Mouse (Mus musculus) right cerebral cortex, adult 2 months (tissue): ENCODE results near the gene Sar1b.
"Not testable (repeated sequence)": the region's sequence is repeated elsewhere in the genome, so short reads cannot be mapped to it uniquely, and the experiment has no call there.

Experiments
- DNase-seq, 2 experiments: peaks; one replicate each; pipeline ENCODE4 v3.0.0; 2021 to 2022; ENCODE audit warnings: low spot score in 2 of 2

Gene Sar1b

GRCm38 (mm10) chr11:51777478-51777877 lies 14.0 kb downstream of the Sar1b start:
- no peak for DNase-seq

GRCm38 (mm10) chr11:51780773-51781267 lies 17.3 kb downstream of the Sar1b start:
- DNase-seq: no peak

DNA sequence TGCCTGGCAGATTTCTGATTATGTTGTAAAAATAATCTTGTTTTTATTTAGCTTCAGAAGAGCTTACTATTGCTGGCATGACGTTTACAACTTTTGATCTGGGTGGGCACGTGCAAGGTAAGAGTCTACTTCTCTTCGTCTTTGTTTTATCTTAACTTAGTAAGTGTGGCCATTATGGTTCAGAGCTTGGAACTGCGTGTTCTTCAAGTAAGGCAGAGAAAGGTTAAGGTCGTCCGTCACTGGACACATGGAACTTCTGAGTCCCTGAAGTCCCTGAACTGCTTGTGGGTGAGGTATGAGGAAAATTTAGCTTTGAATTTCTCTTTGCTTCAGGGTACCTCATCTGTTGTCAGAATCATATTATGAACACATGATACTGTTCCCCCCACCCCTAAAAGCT lies 19.2 kb downstream of the Sar1b start:
- DNase-seq: no peak

GRCm38 (mm10) chr11:51785926-51786325 lies 22.4 kb downstream of the Sar1b start:
- no peak for DNase-seq

GRCm38 (mm10) chr11:51789735-51790134 lies 26.2 kb downstream of the Sar1b start:
- DNase-seq: not testable (repeated sequence)

- DNase-seq: no peak
Observed at GRCm38 (mm10) chr11:51790662-51791061, 27.2 kb downstream of the Sar1b start.

DNA sequence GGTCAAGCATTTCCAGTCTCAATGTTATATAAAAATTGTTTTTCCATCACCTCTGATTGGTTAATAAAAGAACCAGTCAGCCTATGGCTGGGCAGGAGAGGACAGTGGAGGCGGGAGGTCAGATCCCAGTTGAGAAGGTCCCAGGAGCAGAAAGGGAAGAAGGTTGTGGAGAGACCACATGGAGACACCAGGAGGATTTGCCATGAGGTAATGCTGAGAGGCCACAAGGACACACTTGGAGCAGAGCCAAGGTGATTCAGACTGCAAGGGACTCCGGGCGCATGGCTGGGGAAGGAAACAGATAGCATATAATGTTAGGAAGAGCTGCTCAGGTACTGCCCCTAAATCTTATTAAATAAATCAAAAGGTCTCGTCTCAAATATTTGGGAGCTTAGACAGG lies 32.8 kb downstream of the Sar1b start:
- DNase-seq: no peak

DNA sequence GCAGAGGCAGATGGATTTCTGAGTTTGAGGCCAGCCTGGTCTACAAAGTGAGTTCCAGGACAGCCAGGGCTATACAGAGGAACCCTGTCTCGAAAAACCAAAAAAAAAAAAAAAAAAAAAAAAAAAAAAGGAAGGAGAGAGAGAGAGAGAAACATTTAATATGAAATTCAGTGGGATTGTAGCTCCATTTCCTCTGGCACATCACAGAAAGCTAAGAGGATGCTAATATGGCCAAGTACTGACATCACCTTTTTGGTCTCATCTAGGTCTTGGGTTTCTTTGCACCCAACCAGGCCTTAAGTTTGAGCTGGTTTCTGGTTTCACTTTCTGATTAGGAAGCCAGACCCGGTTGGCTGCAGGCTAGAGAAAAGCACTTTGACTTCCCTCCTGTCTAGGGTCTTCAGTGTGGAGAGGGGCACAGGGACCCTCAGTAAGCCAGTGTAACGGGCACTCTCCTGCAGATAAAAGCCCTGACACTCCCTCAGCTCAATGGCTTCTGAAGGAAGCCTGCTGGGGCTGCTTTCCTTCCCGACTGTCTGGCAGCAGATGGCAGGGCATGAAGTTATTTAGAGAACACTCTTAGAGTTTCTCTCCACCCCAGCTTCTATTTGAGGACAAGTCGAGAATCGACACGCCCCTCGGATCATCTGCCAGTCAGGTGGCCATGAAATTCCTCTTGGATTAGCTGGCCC lies 37.3 kb downstream of the Sar1b start:
- peak; percentile 50 to 51 for DNase-seq

DNA sequence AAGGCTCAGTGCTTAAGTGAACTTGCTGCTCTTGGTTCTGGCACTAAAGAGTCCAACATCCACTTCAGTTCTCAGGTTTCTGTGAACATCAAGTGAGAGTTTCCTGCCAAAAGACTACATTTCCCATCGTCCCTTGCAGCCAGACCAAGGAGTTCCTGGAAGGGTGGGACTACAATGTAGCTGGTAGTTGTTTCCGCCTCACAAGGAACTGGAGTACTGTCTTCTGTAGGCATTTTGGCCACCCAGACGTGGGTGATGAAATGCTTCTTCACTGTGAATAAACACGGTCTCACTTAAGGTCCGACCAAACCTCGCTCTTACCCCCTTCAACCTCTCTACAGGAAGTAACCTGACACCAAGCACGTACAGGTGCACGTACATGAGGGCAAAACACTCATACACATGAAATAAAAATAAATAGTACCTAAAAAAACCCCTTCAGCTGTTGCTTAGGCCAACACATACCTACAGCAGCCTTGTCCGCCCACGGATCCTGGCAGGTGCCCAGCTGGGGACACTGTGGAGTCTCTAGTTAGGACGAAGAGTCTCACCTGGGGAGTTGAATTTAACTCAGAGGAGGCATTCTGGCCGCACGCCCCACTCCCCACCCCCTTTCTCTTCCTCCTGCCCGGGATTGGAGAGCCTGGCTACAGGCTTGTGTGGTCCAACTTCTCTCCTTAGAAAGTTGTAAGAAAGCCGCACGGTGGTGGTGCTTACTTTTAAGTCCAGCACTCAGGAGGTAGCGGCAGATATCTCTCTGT lies 41.9 kb downstream of the Sar1b start:
- peak; percentile 75 to 79 for DNase-seq

DNA sequence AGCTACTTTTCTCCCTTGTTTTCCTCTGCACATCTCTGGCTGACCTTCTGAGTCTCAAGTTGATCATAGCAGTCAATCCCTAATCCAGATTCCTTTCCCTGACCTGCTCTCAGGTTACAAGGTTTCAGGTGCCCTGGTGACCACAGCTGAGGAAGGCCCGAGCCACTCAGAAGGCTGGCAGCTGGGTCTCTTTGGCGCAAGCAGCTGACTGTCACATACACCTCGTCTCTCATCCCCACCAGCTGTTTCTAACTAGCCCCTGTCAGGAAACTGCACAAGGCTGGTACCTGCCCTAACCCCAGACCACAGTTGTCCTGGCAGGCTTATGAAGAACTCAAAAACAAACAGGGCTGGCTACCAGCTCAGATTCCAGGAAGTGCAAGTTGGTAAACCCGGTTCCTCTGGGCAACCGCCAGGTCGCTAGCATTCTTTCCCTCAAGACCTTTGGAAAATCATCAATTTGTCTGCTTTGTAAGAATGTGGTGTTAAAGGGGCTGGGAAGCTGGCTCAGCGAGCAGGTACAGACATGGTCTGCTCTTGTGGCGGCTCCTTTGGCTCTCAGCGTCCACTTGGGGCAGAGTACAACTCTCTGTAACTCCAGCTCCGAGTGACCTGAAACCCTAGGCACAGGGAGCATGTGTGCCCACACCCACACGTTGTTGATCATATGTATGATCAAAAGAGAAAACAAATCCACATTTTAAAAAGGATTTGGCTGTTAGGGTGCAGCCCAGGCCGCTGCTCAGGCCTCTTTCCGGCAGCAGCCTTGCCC lies 43.8 kb downstream of the Sar1b start:
- no peak for DNase-seq

- peak in 1 of 2 experiments; percentile 54 for DNase-seq
Observed at GRCm38 (mm10) chr11:51809632-51810224, 46.2 kb downstream of the Sar1b start.

GRCm38 (mm10) chr11:51811230-51811629 lies 47.7 kb downstream of the Sar1b start:
- no peak for DNase-seq

DNA sequence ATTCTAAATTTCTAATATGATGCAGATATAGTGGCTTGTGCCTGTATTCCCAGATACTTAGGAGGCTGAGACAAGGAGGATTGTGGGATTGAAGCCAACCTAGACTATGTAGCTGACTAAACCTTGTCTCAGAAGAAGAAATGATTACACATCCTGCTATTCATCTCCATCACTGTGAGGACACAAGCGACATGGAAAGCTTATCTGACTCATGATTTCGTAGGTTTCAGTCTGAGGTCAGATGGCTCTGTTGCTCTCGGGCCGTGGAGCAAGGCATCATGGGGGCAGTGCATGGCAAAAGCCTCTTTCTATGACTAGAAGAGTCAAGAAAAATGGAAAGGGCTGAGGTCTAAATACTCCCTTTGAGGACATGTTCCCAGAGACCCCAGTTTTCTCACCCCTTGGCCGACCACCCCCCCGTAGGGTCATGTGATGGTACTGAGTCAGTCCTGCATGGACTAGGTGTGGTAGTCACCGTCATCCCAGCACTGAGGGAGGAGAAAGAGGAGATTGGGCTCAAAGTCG lies 48.6 kb downstream of the Sar1b start:
- DNase-seq: no peak

DNA sequence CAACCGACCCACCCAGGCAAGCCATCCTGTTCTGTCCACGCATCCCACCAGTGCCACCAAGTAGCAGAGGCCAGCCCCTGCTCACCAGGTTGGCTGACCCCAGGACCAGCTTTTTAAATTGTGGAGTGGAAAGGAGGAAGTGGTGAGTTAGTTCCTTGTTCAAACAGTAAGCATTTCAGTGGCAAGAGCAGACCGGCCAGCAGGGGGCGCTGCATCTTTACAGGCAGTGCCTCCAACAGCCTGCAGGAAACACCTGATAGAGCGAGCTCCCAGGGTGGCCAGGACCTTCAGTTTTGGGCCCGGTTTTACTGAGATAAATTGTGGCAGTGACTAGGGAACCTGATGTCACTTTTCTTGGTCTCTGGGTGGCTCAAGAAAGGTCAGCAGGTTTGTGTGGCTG lies 54.3 kb downstream of the Sar1b start:
- DNase-seq: peak; percentile 87 to 90

GRCm38 (mm10) chr11:51818837-51819236 lies 55.4 kb downstream of the Sar1b start:
- no peak for DNase-seq

GRCm38 (mm10) chr11:51819964-51820363 lies 56.5 kb downstream of the Sar1b start:
- DNase-seq: peak; percentile 33 to 40

DNA sequence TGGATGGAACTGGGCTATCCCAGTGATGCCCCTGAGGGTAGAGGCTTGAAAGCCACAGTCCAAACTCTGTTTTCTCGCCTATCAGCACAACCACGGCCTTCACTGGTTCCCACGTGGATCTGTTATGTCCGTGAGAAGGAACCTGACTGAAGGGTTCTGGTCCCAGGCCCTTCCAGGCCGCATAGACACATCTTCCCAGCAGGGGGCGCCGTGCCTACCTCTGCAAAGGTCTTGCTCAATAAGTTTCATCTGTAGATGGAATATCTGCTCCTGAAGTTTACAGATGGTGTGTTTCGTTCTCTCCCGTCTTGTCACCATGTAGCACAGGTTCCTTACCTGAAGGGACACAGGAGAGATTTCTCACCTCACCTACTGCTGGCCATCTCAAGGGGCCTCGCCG lies 57.4 kb downstream of the Sar1b start:
- peak; percentile 70 to 76 for DNase-seq

- no peak for DNase-seq
Observed at GRCm38 (mm10) chr11:51822736-51823135, 59.2 kb downstream of the Sar1b start.

- no peak for DNase-seq
Observed at GRCm38 (mm10) chr11:51823271-51823670, 59.8 kb downstream of the Sar1b start.

GRCm38 (mm10) chr11:51823963-51824753 lies 60.7 kb downstream of the Sar1b start:
- DNase-seq: no peak
